In genomic region chr16:59413475-59413874, GRCm38 (mm10) we compare ENCODE assay signal across 28 mouse cellular contexts. TPM values are rescaled to one million over a fixed set of nuclear protein-coding genes. Genes with fewer than 3 reads are reported as not detected.
DNase-seq lines count a peak whose midpoint lies in the region; ATAC-seq and TF ChIP-seq lines count a peak whose summit lies in the region.
"Had no signal": no experiment of that assay in that cellular context is flagged by ENCODE, and none has a peak within 500 bp of the region (broad histone marks: within the 10 kb centered on the region; RNA-seq: fewer than 3 reads in every experiment).

No protein-coding gene starts in this region.

- H3K9me3 ChIP-seq in forebrain, embryonic 13.5 days (replicated peaks) = no peaks in the 10 kb centered on the region
- no peaks in the 10 kb centered on the region for H3K9me3 ChIP-seq in forebrain, embryonic 12.5 days
- no peaks in the 10 kb centered on the region for H3K9me3 ChIP-seq in lung, embryonic 14.5 days (ENCODE audit: low read depth, low read length)
- H3K9me3 ChIP-seq in MEL (replicated peaks; ENCODE audit: insufficient read depth, low read length) = no peaks in the 10 kb centered on the region
- H3K9me3 ChIP-seq: forebrain, embryonic 15.5 days; hindbrain, embryonic 12.5 days; limb, embryonic 13.5 days; liver, embryonic 15.5 days; neural tube, embryonic 13.5 days had no signal

- no peak overlapping the region for H3K27ac ChIP-seq in forebrain, embryonic 13.5 days
- no peak overlapping the region for H3K27ac ChIP-seq in forebrain, embryonic 12.5 days
- H3K27ac ChIP-seq in lung, embryonic 14.5 days (ENCODE audit: low read depth) = no peak overlapping the region
- no peak overlapping the region for H3K27ac ChIP-seq in MEL (ENCODE audit: control insufficient read depth, low read depth, low read length)
- H3K27ac ChIP-seq: forebrain, embryonic 15.5 days; hindbrain, embryonic 12.5 days; limb, embryonic 13.5 days; liver, embryonic 15.5 days; neural tube, embryonic 13.5 days had no signal

- H3K4me2 ChIP-seq in forebrain, embryonic 13.5 days = no peak overlapping the region
- H3K4me2 ChIP-seq in forebrain, embryonic 12.5 days = no peak overlapping the region
- H3K4me2 ChIP-seq in lung, embryonic 14.5 days = no peak overlapping the region
- H3K4me2 ChIP-seq: forebrain, embryonic 15.5 days; hindbrain, embryonic 12.5 days; limb, embryonic 13.5 days; liver, embryonic 15.5 days; neural tube, embryonic 13.5 days had no signal

- no peaks in the 10 kb centered on the region for H3K36me3 ChIP-seq in forebrain, embryonic 13.5 days (ENCODE audit: poor library complexity, severe bottlenecking)
- H3K36me3 ChIP-seq in forebrain, embryonic 12.5 days (replicated peaks) = no peaks in the 10 kb centered on the region
- no peaks in the 10 kb centered on the region for H3K36me3 ChIP-seq in lung, embryonic 14.5 days (ENCODE audit: insufficient read depth)
- H3K36me3 ChIP-seq in MEL (ENCODE audit: control insufficient read depth in 1 of 2, insufficient read depth in 2 of 2, low read length in 2 of 2) = no peaks in the 10 kb centered on the region
- H3K36me3 ChIP-seq: forebrain, embryonic 15.5 days; hindbrain, embryonic 12.5 days; limb, embryonic 13.5 days; liver, embryonic 15.5 days; neural tube, embryonic 13.5 days had no signal

- ATAC-seq in forebrain, embryonic 13.5 days = peak; percentile 51; the same call in 1 of the 2 replicates
- no peak for ATAC-seq in forebrain, embryonic 12.5 days (ENCODE audit: low FRiP score)
- ATAC-seq in lung, embryonic 14.5 days (ENCODE audit: insufficient read depth) = peak; percentile 83
- ATAC-seq: forebrain, embryonic 15.5 days; inflammation-experienced regulatory T-cells, adult 6 months had no signal

- DNase-seq in lung, embryonic 14.5 days = peak; percentile 85
- no peak for DNase-seq in lung, postnatal 25 days (ENCODE audit: low spot score)
- peak; percentile 9 for DNase-seq in MEL (ENCODE audit: low read depth, low spot score)
- DNase-seq in brain, embryonic 14.5 days (ENCODE audit: low read depth) = peak; percentile 31
- DNase-seq in layer of hippocampus, postnatal 10 days (ENCODE audit: low spot score in 2 of 2) = no peak
- DNase-seq: B cell, adult 2 months; cerebellum, adult 9-10 months; gastrocnemius, postnatal 25 days; kidney, adult 8-10 months; kidney, postnatal 4 days; layer of hippocampus, adult 9-11 months; midbrain, embryonic 14.5 days; thymus, postnatal 4 days had no signal

- no peaks in the 10 kb centered on the region for H3K79me2 ChIP-seq in MEL (ENCODE audit: control insufficient read depth, insufficient read depth, low read length, poor library complexity)

- H3K9ac ChIP-seq in forebrain, embryonic 13.5 days = no peak overlapping the region
- no peak overlapping the region for H3K9ac ChIP-seq in forebrain, embryonic 12.5 days
- no peak overlapping the region for H3K9ac ChIP-seq in lung, embryonic 14.5 days
- no peak overlapping the region for H3K9ac ChIP-seq in MEL (ENCODE audit: control insufficient read depth, low read depth, low read length, poor library complexity, severe bottlenecking)
- H3K9ac ChIP-seq: forebrain, embryonic 15.5 days; hindbrain, embryonic 12.5 days; limb, embryonic 13.5 days; liver, embryonic 15.5 days; neural tube, embryonic 13.5 days had no signal

- TF ChIP-seq POLR2A in MEL (IDR thresholded peaks at IDR 0.05; ENCODE audit: control insufficient read depth in 1 of 2, insufficient read depth in 1 of 2, low read depth in 1 of 2, low read length in 2 of 2, poor library complexity in 1 of 2) = no peak
- TF ChIP-seq POLR2A in brain, embryonic 14.5 days (IDR thresholded peaks at IDR 0.05; ENCODE audit: borderline replicate concordance, extremely low read depth, insufficient read depth, insufficient read length, poor library complexity, severe bottlenecking) = no peak

- no peak overlapping the region for H3K4me3 ChIP-seq in forebrain, embryonic 13.5 days
- no peak overlapping the region for H3K4me3 ChIP-seq in forebrain, embryonic 12.5 days (replicated peaks)
- H3K4me3 ChIP-seq in lung, embryonic 14.5 days (ENCODE audit: low read depth, low read length) = no peak overlapping the region
- no peak overlapping the region for H3K4me3 ChIP-seq in MEL (ENCODE audit: control insufficient read depth in 1 of 2, insufficient read depth in 1 of 2, low read depth in 2 of 2, low read length in 2 of 2)
- H3K4me3 ChIP-seq: forebrain, embryonic 15.5 days; hindbrain, embryonic 12.5 days; limb, embryonic 13.5 days; liver, embryonic 15.5 days; megakaryocyte, embryonic 14.5 days; neural tube, embryonic 13.5 days had no signal

- no peak for TF ChIP-seq RAD21 in MEL (IDR thresholded peaks at IDR 0.05; ENCODE audit: low read depth, low read length)

- H3K27me3 ChIP-seq in forebrain, embryonic 13.5 days = no peaks in the 10 kb centered on the region
- H3K27me3 ChIP-seq in forebrain, embryonic 12.5 days = no peaks in the 10 kb centered on the region
- no peaks in the 10 kb centered on the region for H3K27me3 ChIP-seq in lung, embryonic 14.5 days (ENCODE audit: insufficient read depth, low read length)
- no peaks in the 10 kb centered on the region for H3K27me3 ChIP-seq in MEL (ENCODE audit: control insufficient read depth in 1 of 2, insufficient read depth in 2 of 2, low read length in 2 of 2)
- H3K27me3 ChIP-seq: forebrain, embryonic 15.5 days; hindbrain, embryonic 12.5 days; limb, embryonic 13.5 days; liver, embryonic 15.5 days; megakaryocyte, embryonic 14.5 days; neural tube, embryonic 13.5 days had no signal

- WGBS in forebrain, embryonic 13.5 days = 67% methylated on average over 4 of the region's 4 CpGs
- WGBS in forebrain, embryonic 12.5 days = 76% methylated on average over 4 of the region's 4 CpGs
- WGBS in lung, embryonic 14.5 days = 33% methylated on average over 4 of the region's 4 CpGs

- 0 out of 2 replicates have a peak, but pooled peaks cover 4% of the 10 kb centered on the region for H3K4me1 ChIP-seq in forebrain, embryonic 13.5 days
- no peaks in the 10 kb centered on the region for H3K4me1 ChIP-seq in forebrain, embryonic 12.5 days
- H3K4me1 ChIP-seq in lung, embryonic 14.5 days (ENCODE audit: insufficient read depth) = no peaks in the 10 kb centered on the region
- H3K4me1 ChIP-seq in MEL (ENCODE audit: control insufficient read depth in 1 of 2, insufficient read depth in 2 of 2, low read length in 2 of 2) = no peaks in the 10 kb centered on the region
- H3K4me1 ChIP-seq: forebrain, embryonic 15.5 days; hindbrain, embryonic 12.5 days; liver, embryonic 15.5 days; megakaryocyte, embryonic 14.5 days had no signal

- TF ChIP-seq CTCF in lung, embryonic 14.5 days (IDR thresholded peaks at IDR 0.05; ENCODE audit: low read depth) = no peak
- TF ChIP-seq CTCF in MEL (IDR thresholded peaks at IDR 0.05 in 2 of 3, conservative IDR thresholded peaks at IDR 0.05 in 1 of 3; ENCODE audit: control insufficient read depth in 1 of 3, insufficient read depth in 1 of 3, low read depth in 2 of 3, low read length in 3 of 3, poor library complexity in 1 of 3, severe bottlenecking in 1 of 3) = no peak
- no peak for TF ChIP-seq CTCF in brain, embryonic 14.5 days (IDR thresholded peaks at IDR 0.05; ENCODE audit: borderline replicate concordance, extremely low read depth, insufficient read depth, insufficient read length)

- no peak for TF ChIP-seq EP300 in MEL (IDR thresholded peaks at IDR 0.05; ENCODE audit: low read depth in 1 of 2, low read length in 2 of 2)

TF ChIP-seq in MEL, 35 proteins besides CTCF, POLR2A, EP300 and RAD21:
- TF ChIP-seq RCOR1 (IDR thresholded peaks at IDR 0.05; ENCODE audit: low read depth, low read length) = 0 out of 2 replicates have a peak, but pooled peaks have one; percentile 24
- no peak for TF ChIP-seq ZMIZ1 (IDR thresholded peaks at IDR 0.05; ENCODE audit: low read depth, low read length)
- TF ChIP-seq CHD1 (IDR thresholded peaks at IDR 0.05; ENCODE audit: low read depth, low read length) = no peak
- no peak for TF ChIP-seq NELFE (IDR thresholded peaks at IDR 0.05; ENCODE audit: low read depth, low read length)

RNA-seq across cellular contexts. Expression of gene Gabrr3, which starts 6.3 kb away (rescaled TPM):
- 0.06 and 0.10 TPM in 2 replicates for polyA plus RNA-seq in forebrain, embryonic 13.5 days (2015; fragmentation: Nextera tagmentation; extraction: Ambion mirVana)
- polyA plus RNA-seq in forebrain, embryonic 12.5 days (2016; fragmentation: Nextera tagmentation; extraction: Ambion mirVana) = 0.04 TPM in 1 of 2 replicates, not detected in the other
- not detected in 2 replicates for polyA plus RNA-seq in lung, embryonic 14.5 days (2014; fragmentation: Nextera tagmentation; extraction: Ambion mirVana)
- not detected in 2 replicates for total RNA-seq in MEL (2012; rRNA removed)
- polyA plus RNA-seq in MEL (2012; ENCODE audit: insufficient read depth in 1 of 2, insufficient read length in 2 of 2, low read depth in 1 of 2, low replicate concordance in 2 of 2, missing spikeins in 1 of 2) = not detected
- 0.07 and 0.11 TPM in 2 replicates for polyA plus RNA-seq in brain, embryonic 14.5 days (2012; rRNA removed)
- under 1 TPM in 1 of 2 experiments, not detected in 1; 0.07 TPM for total RNA-seq in layer of hippocampus, postnatal 10 days (2021)
- total RNA-seq: common myeloid progenitor, adult 5-6 weeks; gastrocnemius, postnatal 25 days had no signal
- polyA plus RNA-seq: heart, embryonic 16.5 days; inflammation-experienced regulatory T-cells, adult 6 months; liver, embryonic 15.5 days; neural tube, embryonic 13.5 days had no signal

RNA-seq across cellular contexts. Expression of gene Olfr209, which starts 49.7 kb away (rescaled TPM):
- polyA plus RNA-seq in forebrain, embryonic 13.5 days (2015; fragmentation: Nextera tagmentation; extraction: Ambion mirVana) = not detected in 2 replicates
- polyA plus RNA-seq in forebrain, embryonic 12.5 days (2016; fragmentation: Nextera tagmentation; extraction: Ambion mirVana) = not detected in 2 replicates
- not detected in 2 replicates for polyA plus RNA-seq in lung, embryonic 14.5 days (2014; fragmentation: Nextera tagmentation; extraction: Ambion mirVana)
- total RNA-seq in MEL (2012; rRNA removed) = not detected in 2 replicates
- not detected for polyA plus RNA-seq in MEL (2012; ENCODE audit: insufficient read depth in 1 of 2, insufficient read length in 2 of 2, low read depth in 1 of 2, low replicate concordance in 2 of 2, missing spikeins in 1 of 2)
- not detected in 2 replicates for polyA plus RNA-seq in brain, embryonic 14.5 days (2012; rRNA removed)
- total RNA-seq in layer of hippocampus, postnatal 10 days (2021) = not detected
- total RNA-seq: common myeloid progenitor, adult 5-6 weeks; gastrocnemius, postnatal 25 days; heart, adult 8-10 months; left cerebral cortex, adult 8-10 months had no signal
- polyA plus RNA-seq: embryonic facial prominence, embryonic 11.5 days; forebrain, embryonic 15.5 days; heart, embryonic 16.5 days; hindbrain, embryonic 12.5 days; inflammation-experienced regulatory T-cells, adult 6 months; limb, embryonic 13.5 days; liver, embryonic 15.5 days; midbrain, embryonic 14.5 days; neural tube, embryonic 13.5 days; testis, adult 2 months had no signal

RNA-seq across cellular contexts. Expression of gene Riox2, which starts 58.1 kb away (rescaled TPM):
- 15.4 and 17.7 TPM in 2 replicates for polyA plus RNA-seq in forebrain, embryonic 13.5 days (2015; fragmentation: Nextera tagmentation; extraction: Ambion mirVana)
- polyA plus RNA-seq in forebrain, embryonic 12.5 days (2016; fragmentation: Nextera tagmentation; extraction: Ambion mirVana) = 23.7 and 24.3 TPM in 2 replicates
- 31.6 and 34.7 TPM in 2 replicates for polyA plus RNA-seq in lung, embryonic 14.5 days (2014; fragmentation: Nextera tagmentation; extraction: Ambion mirVana)
- 24.1 and 25.8 TPM in 2 replicates for total RNA-seq in MEL (2012; rRNA removed)
- 10 to 100 TPM in 1 of 2 experiments, not detected in 1; 23.4 TPM for polyA plus RNA-seq in MEL (2012; ENCODE audit: insufficient read depth in 1 of 2, insufficient read length in 2 of 2, low read depth in 1 of 2, low replicate concordance in 2 of 2, missing spikeins in 1 of 2)
- 5.8 and 7.8 TPM in 2 replicates for polyA plus RNA-seq in brain, embryonic 14.5 days (2012; rRNA removed)
- 10 to 100 TPM; 10.5 to 12.6 TPM for total RNA-seq in layer of hippocampus, postnatal 10 days (2021)

Comparison
In these comparisons a context has a peak if more than half of its experiments do, and no peak if none do; other contexts are left out.
1. DNase-seq: peak in lung, embryonic 14.5 days (single experiment), MEL (single experiment) and brain, embryonic 14.5 days (single experiment); none in lung, postnatal 25 days (single experiment) and layer of hippocampus, postnatal 10 days (0 of 2).